In the genomic region with DNA sequence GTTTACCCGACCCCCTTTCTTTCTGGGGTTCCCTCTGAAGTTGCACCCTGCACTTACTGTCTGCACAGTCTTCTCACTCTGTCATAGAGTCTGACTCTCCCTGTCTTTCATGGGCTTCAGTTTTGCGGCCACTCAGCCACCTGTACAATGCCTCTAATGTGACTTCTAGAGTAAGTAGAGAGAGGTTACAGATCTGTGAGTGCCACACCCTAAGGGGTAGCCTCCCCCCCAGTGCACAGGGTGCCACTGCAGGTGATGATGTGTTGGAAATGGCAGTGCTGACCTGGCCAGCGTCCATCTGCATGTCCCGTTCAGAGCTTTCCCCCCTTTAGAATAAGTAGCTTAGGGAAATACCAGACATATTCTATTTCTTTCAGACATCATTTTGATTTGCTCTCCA, we compare ENCODE assay signal across 39 mouse cellular contexts. TPM values are rescaled to one million over a fixed set of nuclear protein-coding genes. Genes with fewer than 3 reads are reported as not detected.
"Had no signal": no experiment of that assay in that cellular context is flagged by ENCODE, and none has a peak within 500 bp of the region (broad histone marks: within the 10 kb centered on the region; RNA-seq: fewer than 3 reads in every experiment).

No protein-coding gene starts in this region.

- H3K4me3 ChIP-seq: heart, embryonic 12.5 days; heart, embryonic 13.5 days; heart, embryonic 15.5 days; hindbrain, embryonic 10.5 days; hindbrain, embryonic 12.5 days; hindbrain, embryonic 13.5 days; hindbrain, embryonic 15.5 days; intestine, embryonic 15.5 days; kidney, embryonic 15.5 days; layer of hippocampus, adult 2 months; left cerebral cortex, adult 2 months had no signal

- H3K27ac ChIP-seq: heart, embryonic 13.5 days; heart, embryonic 15.5 days; hindbrain, embryonic 10.5 days; hindbrain, embryonic 12.5 days; hindbrain, embryonic 13.5 days; hindbrain, embryonic 14.5 days; hindbrain, embryonic 15.5 days; hindbrain, postnatal 0 days; intestine, embryonic 15.5 days; kidney, embryonic 15.5 days; kidney, postnatal 0 days; layer of hippocampus, adult 2 months; left cerebral cortex, adult 2 months had no signal

- H3K4me2 ChIP-seq: heart, embryonic 11.5 days; heart, embryonic 12.5 days; heart, embryonic 13.5 days; heart, embryonic 15.5 days; hindbrain, embryonic 12.5 days; hindbrain, embryonic 13.5 days; hindbrain, embryonic 14.5 days; hindbrain, embryonic 15.5 days; intestine, embryonic 15.5 days; kidney, embryonic 15.5 days had no signal

- ATAC-seq: hindbrain, embryonic 16.5 days; hindbrain, postnatal 0 days; inflammation-experienced regulatory T-cells, adult 6 months; intestine, embryonic 15.5 days; intestine, embryonic 16.5 days; intestine, postnatal 0 days had no signal

- H3K27me3 ChIP-seq: heart, embryonic 12.5 days; heart, embryonic 13.5 days; heart, embryonic 15.5 days; hindbrain, embryonic 12.5 days; hindbrain, embryonic 13.5 days; hindbrain, embryonic 15.5 days; intestine, embryonic 15.5 days; kidney, embryonic 15.5 days had no signal

- H3K9ac ChIP-seq: heart, embryonic 12.5 days; heart, embryonic 13.5 days; heart, embryonic 15.5 days; hindbrain, embryonic 12.5 days; hindbrain, embryonic 13.5 days; hindbrain, embryonic 14.5 days; hindbrain, embryonic 15.5 days; intestine, embryonic 15.5 days; kidney, embryonic 15.5 days had no signal

- H3K4me1 ChIP-seq: heart, embryonic 12.5 days; heart, embryonic 13.5 days; heart, embryonic 15.5 days; hindbrain, embryonic 10.5 days; intestine, embryonic 15.5 days; kidney, embryonic 15.5 days had no signal

- H3K9me3 ChIP-seq: heart, embryonic 12.5 days; heart, embryonic 13.5 days; heart, embryonic 15.5 days; hindbrain, embryonic 10.5 days; hindbrain, embryonic 12.5 days; hindbrain, embryonic 13.5 days; hindbrain, embryonic 15.5 days; intestine, embryonic 15.5 days; kidney, embryonic 15.5 days had no signal

- H3K36me3 ChIP-seq: heart, embryonic 15.5 days; hindbrain, embryonic 12.5 days; intestine, embryonic 15.5 days; kidney, embryonic 15.5 days had no signal

- DNase-seq: heart, postnatal 10 days; heart, postnatal 36 days; heart, postnatal 4 days; kidney, adult 11 months; kidney, adult 18-20 months; kidney, adult 2 months; kidney, adult 8-10 months; kidney, adult 9 months; kidney, postnatal 10 days; kidney, postnatal 14 days; kidney, postnatal 25 days; kidney, postnatal 36 days; kidney, postnatal 4 days; layer of hippocampus, adult 9-11 months; layer of hippocampus, postnatal 36 days had no signal

RNA-seq across cellular contexts. Expression of gene Lamp5, which starts 56.8 kb away (rescaled TPM):
- total RNA-seq: heart, postnatal 10 days; heart, postnatal 36 days; heart, postnatal 4 days; hematopoietic stem cell, adult 5-6 weeks had no signal
- polyA plus RNA-seq: heart, embryonic 13.5 days; heart, embryonic 14.5 days; heart, embryonic 15.5 days; heart, embryonic 16.5 days; heart, postnatal 0 days; inflammation-experienced regulatory T-cells, adult 6 months; intestine, embryonic 15.5 days; intestine, embryonic 16.5 days; intestine, postnatal 0 days; kidney, adult 2 months; large intestine, adult 2 months had no signal
